Mouse (Mus musculus) sigmoid colon, adult 10 weeks (tissue): ENCODE measurements around the gene F13a1. TPM values are rescaled to one million over a fixed set of nuclear protein-coding genes. Genes with fewer than 3 reads are reported as not detected.

Experiments
- polyA plus RNA-seq: library from polyadenylated mRNA; stranded (reverse); fragments of 350-450 nt; fragmentation: Illumina TruSeq; extraction: RNeasy Lipid Tissue Mini Kit (QIAGEN cat#74804); gene quantifications from one replicate; pipeline ENCODE4 v1.2.3, GENCODE M21; 2014; ENCODE audit warnings: low read depth, low replicate concordance

Gene F13a1
- 27.6 TPM for polyA plus RNA-seq

GRCm38 (mm10) chr13:37050126-37050525 lies at the start of gene F13a1:
TSS of gene F13a1 (minus strand) at chr13:37050244.

